Mouse (Mus musculus): ENCODE results near the gene Akap2.

Akap2 gene

GRCm38 (mm10) chr4:57703574-57704470 lies 13.6 kb upstream of the Akap2 start:
- no peak for DNase-seq (ENCODE audit: low spot score)

GRCm38 (mm10) chr4:57704575-57704974 lies 12.9 kb upstream of the Akap2 start:
- no peak for DNase-seq (ENCODE audit: low spot score)

- DNase-seq (ENCODE audit: low spot score), result no peak
Observed at GRCm38 (mm10) chr4:57715849-57716248, 1.6 kb upstream of the Akap2 start.

GRCm38 (mm10) chr4:57716735-57717134 lies 722 bp upstream of the Akap2 start:
- DNase-seq (ENCODE audit: low spot score), result no peak

GRCm38 (mm10) chr4:57719370-57719769 lies 1.9 kb downstream of the Akap2 start:
- no peak for DNase-seq (ENCODE audit: low spot score)

GRCm38 (mm10) chr4:57720869-57721361 lies 3.5 kb downstream of the Akap2 start:
- no peak for DNase-seq (ENCODE audit: low spot score)

- no peak for DNase-seq (ENCODE audit: low spot score)
Observed at GRCm38 (mm10) chr4:57722296-57722695, 4.8 kb downstream of the Akap2 start.

- DNase-seq (ENCODE audit: low spot score), result no peak
Observed at GRCm38 (mm10) chr4:57723659-57724058, 6.2 kb downstream of the Akap2 start.

- no peak for DNase-seq (ENCODE audit: low spot score)
Observed at GRCm38 (mm10) chr4:57725569-57725968, 8.1 kb downstream of the Akap2 start.

- no peak for DNase-seq (ENCODE audit: low spot score)
Observed at GRCm38 (mm10) chr4:57728611-57729183, 11.2 kb downstream of the Akap2 start.

GRCm38 (mm10) chr4:57730047-57730446 lies 12.6 kb downstream of the Akap2 start:
- DNase-seq (ENCODE audit: low spot score), result no peak

GRCm38 (mm10) chr4:57730801-57731598 lies 13.5 kb downstream of the Akap2 start:
- DNase-seq (ENCODE audit: low spot score), result no peak

- no peak for DNase-seq (ENCODE audit: low spot score)
Observed at GRCm38 (mm10) chr4:57732351-57732750, 14.9 kb downstream of the Akap2 start.

- DNase-seq (ENCODE audit: low spot score), result peak; percentile 65
Observed at GRCm38 (mm10) chr4:57733445-57733844, 16.0 kb downstream of the Akap2 start.

- DNase-seq (ENCODE audit: low spot score), result no peak
Observed at GRCm38 (mm10) chr4:57735426-57735825, 18.0 kb downstream of the Akap2 start.

- DNase-seq (ENCODE audit: low spot score), result no peak
Observed at GRCm38 (mm10) chr4:57738856-57739552, 21.5 kb downstream of the Akap2 start.

- DNase-seq (ENCODE audit: low spot score), result no peak
Observed at GRCm38 (mm10) chr4:57743325-57743929, 26.0 kb downstream of the Akap2 start.

GRCm38 (mm10) chr4:57750651-57751050 lies 33.2 kb downstream of the Akap2 start:
- DNase-seq (ENCODE audit: low spot score), result no peak

- no peak for DNase-seq (ENCODE audit: low spot score)
Observed at GRCm38 (mm10) chr4:57751054-57751453, 33.6 kb downstream of the Akap2 start.

- DNase-seq (ENCODE audit: low spot score), result no peak
Observed at GRCm38 (mm10) chr4:57751566-57751965, 34.1 kb downstream of the Akap2 start.

GRCm38 (mm10) chr4:57755085-57755484 lies 37.6 kb downstream of the Akap2 start:
- DNase-seq (ENCODE audit: low spot score), result no peak
